In genomic region chr11:82297895-82298294, GRCm38 (mm10) we compare ENCODE assay signal across 15 mouse cellular contexts. TPM values are rescaled to one million over a fixed set of nuclear protein-coding genes. Genes with fewer than 3 reads are reported as not detected.
"Had no signal": no experiment of that assay in that cellular context is flagged by ENCODE, and none has a peak within 500 bp of the region (broad histone marks: within the 10 kb centered on the region; RNA-seq: fewer than 3 reads in every experiment).

No protein-coding gene starts in this region.

- DNase-seq: liver, postnatal 0 days; lung, adult 2 months; lung, postnatal 14 days; lung, postnatal 36 days; right cerebral cortex, postnatal 14 days; thymus, adult 18-20 months; thymus, postnatal 14 days; thymus, postnatal 36 days had no signal

- ATAC-seq: liver, postnatal 0 days; lung, postnatal 0 days; midbrain, embryonic 13.5 days; midbrain, embryonic 15.5 days had no signal

RNA-seq across cellular contexts. Expression of gene Ccl1, which starts 7.6 kb away (rescaled TPM):
- total RNA-seq: megakaryocyte progenitor cell, adult 5-6 weeks; midbrain, postnatal 0 days; monocyte, adult 5-6 weeks; neutrophil, adult 5-6 weeks had no signal
